Mouse (Mus musculus): ENCODE measurements at regions not wholly inside any gene's neighbourhood (a gene's known extent, or its start where the extent isn't known, plus 50 kb on each side); places are given as distances from the start of the nearest gene placed in this dataset.

DNA sequence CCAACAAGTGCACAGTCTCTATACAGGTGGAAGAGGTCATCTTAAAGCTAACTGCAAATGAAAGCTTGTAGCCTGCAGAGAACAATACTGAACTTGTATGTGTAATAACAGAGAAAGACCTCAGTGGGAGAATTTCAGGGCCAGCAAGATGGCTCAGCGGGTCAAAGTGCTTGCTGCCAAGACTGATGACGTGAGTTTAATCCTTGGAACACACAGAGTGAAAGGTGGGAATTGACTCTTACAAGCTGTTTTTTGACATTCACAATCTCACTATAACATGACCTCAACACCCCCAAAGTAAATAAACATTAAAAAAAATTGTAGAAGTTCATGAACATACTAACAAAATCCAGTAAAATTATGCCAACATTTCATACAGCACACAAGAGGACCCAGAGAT, 162.4 kb upstream of the Rora start:
- no peak for TF ChIP-seq CTCF (IDR thresholded peaks at IDR 0.05; ENCODE audit: borderline replicate concordance, insufficient read depth, low read length)
- no peak for TF ChIP-seq POLR2A (IDR thresholded peaks at IDR 0.05; ENCODE audit: low read depth, low read length)
- H3K4me3 ChIP-seq (ENCODE audit: insufficient read depth, low read length): no peak overlapping the region

DNA sequence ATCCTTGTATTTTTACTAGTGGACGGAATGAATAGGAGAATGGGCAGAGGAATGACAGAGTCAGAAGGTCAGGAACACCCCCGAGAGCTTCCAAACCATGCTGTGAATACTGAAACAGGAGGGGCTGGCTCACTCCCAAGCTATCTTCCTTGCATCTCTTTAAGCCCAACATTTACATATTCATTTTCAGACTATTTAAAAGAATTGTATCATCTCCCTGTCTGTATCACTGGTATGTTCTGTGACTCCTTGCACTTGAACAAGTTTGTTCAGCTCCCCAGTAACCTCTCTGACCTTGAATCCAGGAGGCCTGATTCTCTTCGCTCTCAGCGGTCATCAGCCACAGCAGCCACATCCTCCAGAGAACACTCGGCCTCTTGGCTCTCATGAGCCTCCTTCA, 132.4 kb upstream of the Rora start:
- no peak overlapping the region for H3K27ac ChIP-seq (ENCODE audit: insufficient read depth, low read length)
- TF ChIP-seq CTCF (IDR thresholded peaks at IDR 0.05; ENCODE audit: borderline replicate concordance, insufficient read depth, low read length): no peak
- no peak for TF ChIP-seq POLR2A (IDR thresholded peaks at IDR 0.05; ENCODE audit: low read depth, low read length)
- H3K4me3 ChIP-seq (ENCODE audit: insufficient read depth, low read length): no peak overlapping the region
- H3K4me1 ChIP-seq (ENCODE audit: control insufficient read depth, insufficient read depth, low read length): no peaks in the 10 kb centered on the region

More for the DNA sequence above, 162.4 kb upstream of the Rora start:
- Histone ChIP-seq H3K4me1 (ENCODE audit: control insufficient read depth, insufficient read depth, low read length) (no peaks in the 10 kb centered on the region), H3K27ac (ENCODE audit: insufficient read depth, low read length) (no peak overlapping the region)

DNA sequence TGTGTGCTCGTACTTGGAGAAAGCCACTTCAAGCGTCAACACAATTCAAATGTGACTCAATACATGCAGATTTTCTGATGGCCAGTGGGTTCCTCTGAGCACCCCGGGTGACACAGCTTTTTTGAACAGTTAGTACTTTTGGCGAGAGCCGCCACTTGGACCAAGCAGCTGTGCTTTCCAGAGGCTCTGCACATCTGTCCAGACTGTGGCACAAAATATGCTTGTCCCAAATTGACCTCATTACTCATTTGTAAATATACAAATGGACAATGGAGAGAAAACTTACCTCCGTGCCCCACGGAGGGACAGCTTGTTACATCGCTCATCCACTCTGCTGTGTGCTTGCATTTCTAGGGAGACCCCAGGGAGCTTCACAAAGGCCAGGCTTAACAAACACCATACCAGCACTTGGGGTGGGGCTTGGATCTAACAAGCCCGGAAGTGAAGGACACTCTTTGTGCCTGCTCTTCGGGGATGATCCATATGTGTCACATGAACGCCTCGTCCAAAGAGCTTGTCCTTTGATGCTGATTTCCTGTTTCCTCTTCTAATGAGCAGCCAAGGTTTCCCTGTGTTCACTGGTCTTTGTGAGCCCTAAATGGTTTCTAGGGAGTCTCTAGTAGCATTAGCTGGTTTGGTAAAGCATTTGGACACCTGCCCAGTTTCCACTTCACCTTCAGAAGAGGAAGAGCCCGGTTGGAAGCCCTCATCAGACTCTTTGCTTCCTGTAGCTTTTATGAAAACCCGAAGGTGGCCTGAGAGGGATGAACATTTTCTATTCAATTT, 91.6 kb upstream of the Rora start:
- H3K27ac ChIP-seq (ENCODE audit: insufficient read depth, low read length): no peak overlapping the region
- TF ChIP-seq POLR2A (IDR thresholded peaks at IDR 0.05; ENCODE audit: low read depth, low read length) (no peak), CTCF (IDR thresholded peaks at IDR 0.05; ENCODE audit: borderline replicate concordance, insufficient read depth, low read length) (no peak)
- no peaks in the 10 kb centered on the region for H3K4me1 ChIP-seq (ENCODE audit: control insufficient read depth, insufficient read depth, low read length)
- H3K4me3 ChIP-seq (ENCODE audit: insufficient read depth, low read length): no peak overlapping the region

DNA sequence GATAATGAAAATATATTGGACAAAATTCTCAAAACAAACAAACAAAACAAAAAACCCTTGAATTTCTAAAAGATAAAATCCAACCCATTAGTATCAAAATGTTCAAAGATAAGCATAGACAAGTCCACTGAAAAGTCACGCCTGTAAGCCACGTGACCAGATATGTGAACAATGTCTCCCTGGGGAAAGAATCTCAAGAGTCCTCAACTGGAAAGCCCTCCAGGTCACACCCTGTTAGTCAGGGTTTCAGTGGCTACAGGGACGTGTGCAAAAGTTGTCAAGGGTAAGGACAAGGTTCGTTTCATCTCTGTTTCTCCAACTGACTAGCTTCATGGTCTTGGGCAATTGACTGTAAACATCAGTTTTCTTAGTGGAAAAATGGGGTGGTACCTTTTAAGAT, 90.4 kb upstream of the Rora start:
- TF ChIP-seq POLR2A (IDR thresholded peaks at IDR 0.05; ENCODE audit: low read depth, low read length) (no peak), CTCF (IDR thresholded peaks at IDR 0.05; ENCODE audit: borderline replicate concordance, insufficient read depth, low read length) (no peak)
- Histone ChIP-seq H3K4me1 (ENCODE audit: control insufficient read depth, insufficient read depth, low read length) (no peaks in the 10 kb centered on the region), H3K27ac (ENCODE audit: insufficient read depth, low read length) (no peak overlapping the region), H3K4me3 (ENCODE audit: insufficient read depth, low read length) (no peak overlapping the region)

DNA sequence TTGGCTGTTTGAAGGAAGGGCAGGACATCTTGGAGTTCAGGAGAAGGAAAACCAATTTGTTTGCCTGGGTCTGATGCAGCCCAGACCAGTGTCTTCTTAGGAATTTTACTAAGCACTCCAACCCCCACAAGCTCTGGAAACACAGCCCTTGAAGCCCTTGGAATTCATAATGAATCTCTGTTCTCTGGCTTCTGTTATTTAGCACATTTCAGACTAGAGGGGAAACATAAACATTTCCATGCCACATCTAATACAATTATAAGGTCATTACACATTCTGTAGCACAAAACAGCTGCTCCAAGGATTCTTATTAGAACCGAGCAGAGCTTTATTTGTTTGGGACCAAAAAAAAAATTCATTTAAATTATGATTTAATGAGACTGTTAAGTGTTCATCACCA, 67.8 kb upstream of the Rora start:
- TF ChIP-seq POLR2A (IDR thresholded peaks at IDR 0.05; ENCODE audit: low read depth, low read length) (no peak), CTCF (IDR thresholded peaks at IDR 0.05; ENCODE audit: borderline replicate concordance, insufficient read depth, low read length) (no peak)
- Histone ChIP-seq H3K27ac (ENCODE audit: insufficient read depth, low read length) (no peak overlapping the region), H3K4me3 (ENCODE audit: insufficient read depth, low read length) (no peak overlapping the region), H3K4me1 (ENCODE audit: control insufficient read depth, insufficient read depth, low read length) (no peaks in the 10 kb centered on the region)

DNA sequence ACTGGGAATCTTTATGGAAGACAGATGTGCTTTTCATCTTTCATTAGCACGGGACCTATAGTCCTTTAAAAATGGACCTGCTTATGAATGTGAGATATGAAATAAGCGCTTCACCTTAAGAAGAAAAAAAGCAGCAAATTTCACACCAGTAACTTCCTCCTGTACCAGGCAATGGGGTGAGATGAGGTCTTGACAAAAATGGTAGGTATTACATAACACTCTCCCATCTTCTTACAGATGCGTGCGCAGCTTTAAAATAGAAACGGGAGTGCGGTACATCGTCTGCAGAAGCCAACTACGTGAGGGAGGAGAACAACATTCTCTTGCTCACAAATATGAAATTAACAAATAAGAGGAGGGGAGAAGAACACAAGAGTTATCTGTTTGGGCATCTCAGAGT, 62.6 kb upstream of the Rora start:
- Histone ChIP-seq H3K4me3 (ENCODE audit: insufficient read depth, low read length) (no peak overlapping the region), H3K27ac (ENCODE audit: insufficient read depth, low read length) (no peak overlapping the region), H3K4me1 (ENCODE audit: control insufficient read depth, insufficient read depth, low read length) (no peaks in the 10 kb centered on the region)
- no peak for TF ChIP-seq CTCF (IDR thresholded peaks at IDR 0.05; ENCODE audit: borderline replicate concordance, insufficient read depth, low read length)
- TF ChIP-seq POLR2A (IDR thresholded peaks at IDR 0.05; ENCODE audit: low read depth, low read length): no peak

DNA sequence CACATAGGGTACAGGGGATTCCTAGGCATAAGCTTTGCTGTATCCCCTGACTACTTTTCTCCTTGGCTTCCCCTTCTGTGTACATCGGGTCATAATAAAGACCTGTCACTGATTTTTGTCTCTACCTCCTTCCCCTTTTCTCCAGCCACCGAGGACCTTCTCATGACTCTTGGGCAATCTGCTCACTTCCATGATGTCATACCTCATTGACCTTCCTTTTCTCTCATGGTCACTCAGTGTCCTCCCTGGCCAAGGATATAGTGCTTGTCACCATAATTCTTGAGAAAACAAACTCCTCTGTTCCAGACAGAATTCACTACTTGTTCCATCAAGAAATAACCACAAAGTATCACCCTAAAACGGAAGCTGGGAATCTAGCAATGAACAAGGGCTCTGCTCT, 60.6 kb upstream of the Rora start:
- TF ChIP-seq POLR2A (IDR thresholded peaks at IDR 0.05; ENCODE audit: low read depth, low read length) (no peak), CTCF (IDR thresholded peaks at IDR 0.05; ENCODE audit: borderline replicate concordance, insufficient read depth, low read length) (no peak)
- Histone ChIP-seq H3K4me3 (ENCODE audit: insufficient read depth, low read length) (no peak overlapping the region), H3K27ac (ENCODE audit: insufficient read depth, low read length) (no peak overlapping the region), H3K4me1 (ENCODE audit: control insufficient read depth, insufficient read depth, low read length) (no peaks in the 10 kb centered on the region)

DNA sequence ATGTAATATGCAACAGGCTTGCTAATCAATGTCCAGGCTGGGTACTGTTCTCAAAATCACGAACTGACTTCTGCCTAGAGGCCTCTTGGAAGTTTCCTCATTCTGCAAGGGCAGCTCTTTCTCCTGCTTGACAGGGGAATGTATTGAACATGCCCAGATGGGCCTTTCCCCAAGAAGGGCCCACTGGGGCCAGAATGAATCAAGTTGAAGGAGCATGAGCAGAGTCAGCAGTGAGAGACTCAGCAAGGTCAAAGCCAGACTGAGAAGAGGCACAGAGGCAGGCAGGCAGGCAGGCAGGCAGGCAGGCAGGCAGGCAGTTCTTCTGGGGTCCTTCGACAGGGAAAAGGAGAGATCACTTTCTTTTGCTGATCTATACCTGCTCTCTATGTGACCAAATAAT, 59.0 kb upstream of the Rora start:
- Histone ChIP-seq H3K4me1 (ENCODE audit: control insufficient read depth, insufficient read depth, low read length) (no peaks in the 10 kb centered on the region), H3K27ac (ENCODE audit: insufficient read depth, low read length) (no peak overlapping the region), H3K4me3 (ENCODE audit: insufficient read depth, low read length) (no peak overlapping the region)
- TF ChIP-seq POLR2A (IDR thresholded peaks at IDR 0.05; ENCODE audit: low read depth, low read length) (no peak), CTCF (IDR thresholded peaks at IDR 0.05; ENCODE audit: borderline replicate concordance, insufficient read depth, low read length) (no peak)

Data from embryonic fibroblast, embryonic 13.5 days (primary cell).